Mouse (Mus musculus) ES-Bruce4 (cell line): ENCODE data around the gene Mettl7b.

ENCODE experiments used
- CTCF ChIP-seq: IDR thresholded peaks from one replicate; pipeline ENCODE4 v1.8.1; 2011; ENCODE audit warnings: low read depth, low read length
- POLR2A ChIP-seq: IDR thresholded peaks from one replicate; pipeline ENCODE4 v1.8.1; 2011; ENCODE audit warnings: low read length; ENCODE audit not compliant: insufficient read depth

- TF ChIP-seq CTCF (no peak), POLR2A (no peak)
Observed at GRCm38 (mm10) chr10:128970740-128971250, 10.0 kb upstream of the Mettl7b start.
